Mouse (Mus musculus) myocyte (in vitro differentiated cells): ENCODE results near the gene Zbtb39. TPM values are rescaled to one million over a fixed set of nuclear protein-coding genes. Genes with fewer than 3 reads are reported as not detected.
"Not testable (repeated sequence)": the region's sequence is repeated elsewhere in the genome, so short reads cannot be mapped to it uniquely, and the experiment has no call there.

Experiments used
- H3K27me3 ChIP-seq: one replicate; pipeline ENCODE4 v1.6.1; 2011; ENCODE audit not compliant: control insufficient read depth, insufficient read depth, insufficient read length
- H3K36me3 ChIP-seq: one replicate; pipeline ENCODE4 v1.6.1; 2011; ENCODE audit not compliant: control insufficient read depth, insufficient read depth
- H3K4me2 ChIP-seq: one replicate; pipeline ENCODE4 v1.6.1; 2011; ENCODE audit warnings: low read depth, control low read depth
- H3K4me3 ChIP-seq: one replicate; pipeline ENCODE4 v1.5.1; 2011; ENCODE audit warnings: mild to moderate bottlenecking, control low read depth, moderate library complexity
- H3K79me2 ChIP-seq: one replicate; pipeline ENCODE4 v1.6.1; 2011; ENCODE audit not compliant: control insufficient read depth, insufficient read depth
- H3ac ChIP-seq: one replicate; pipeline ENCODE4 v1.6.1; 2011; ENCODE audit not compliant: control insufficient read depth, insufficient read length
- CEBPB ChIP-seq: IDR thresholded peaks from 2 replicates; pipeline ENCODE4 v1.6.1; 2011; ENCODE audit warnings: mild to moderate bottlenecking, moderate library complexity; ENCODE audit not compliant: poor library complexity, insufficient read depth, severe bottlenecking
- E2F4 ChIP-seq: IDR thresholded peaks from one replicate; pipeline ENCODE4 v1.6.1; 2011; ENCODE audit warnings: mild to moderate bottlenecking, control low read depth, moderate library complexity; ENCODE audit not compliant: insufficient read depth
- POLR2AphosphoS2 ChIP-seq: IDR thresholded peaks from one replicate; pipeline ENCODE4 v1.6.1; 2011; ENCODE audit warnings: low read depth, control low read depth; ENCODE audit not compliant: insufficient read length
- SRF ChIP-seq: IDR thresholded peaks from one replicate; pipeline ENCODE4 v1.6.1; 2011; ENCODE audit warnings: low read depth; ENCODE audit not compliant: control insufficient read depth, insufficient read length
- TCF12 ChIP-seq: IDR thresholded peaks from one replicate; pipeline ENCODE4 v1.6.1; 2011; ENCODE audit warnings: mild to moderate bottlenecking, control low read depth; ENCODE audit not compliant: poor library complexity, insufficient read depth, severe bottlenecking
- TCF3 ChIP-seq: IDR thresholded peaks from one replicate; pipeline ENCODE4 v1.6.1; 2011; ENCODE audit warnings: low read depth, control low read depth; ENCODE audit not compliant: insufficient read length
- polyA plus RNA-seq: library from polyadenylated mRNA; unstranded; fragments of >200 nt; fragmentation: generic; extraction: Trizol; gene quantifications from one replicate; pipeline ENCODE4 v1.2.1, GENCODE M21; 2012; ENCODE audit warnings: missing spikeins

The Zbtb39 gene
- polyA plus RNA-seq, 1 experiment = 3.2 TPM

- peaks cover 12% of the 10 kb centered on the region for H3K27me3 ChIP-seq
- H3K4me2 ChIP-seq = no peak overlapping the region
- TF ChIP-seq E2F4 = no peak
- TF ChIP-seq TCF3 = no peak
- no peak for TF ChIP-seq CEBPB
- no peaks in the 10 kb centered on the region for H3K36me3 ChIP-seq
- no peak overlapping the region for H3K4me3 ChIP-seq
- no peaks in the 10 kb centered on the region for H3K79me2 ChIP-seq
- no peak overlapping the region for H3ac ChIP-seq
Observed at GRCm38 (mm10) chr10:127766564-127766963, 27.2 kb downstream of the Zbtb39 start.

- Histone ChIP-seq H3ac (no peak within 1 kb of the TSS), H3K36me3 (no peaks in the 10 kb centered on the region), H3K4me2 (no peak within 1 kb of the TSS), H3K27me3 (peaks cover 7% of the 10 kb centered on the region), H3K4me3 (no peak within 1 kb of the TSS), H3K79me2 (no peaks in the 10 kb centered on the region)
- no peak for TF ChIP-seq SRF
- TF ChIP-seq TCF12 = no peak
- no peak for TF ChIP-seq POLR2AphosphoS2
Observed at GRCm38 (mm10) chr10:127776011-127776410, 36.7 kb downstream of the Zbtb39 start, which contains the start of gene Rdh9. TSS of gene Rdh9 (plus strand) at chr10:127776386.

- H3K36me3 ChIP-seq, H3K4me3 ChIP-seq, H3K79me2 ChIP-seq, H3ac ChIP-seq, H3K4me2 ChIP-seq, H3K27me3 ChIP-seq: not testable (repeated sequence)
Observed at GRCm38 (mm10) chr10:127782321-127782720, 43.0 kb downstream of the Zbtb39 start.

- H3K4me3 ChIP-seq, H3K4me2 ChIP-seq, H3K36me3 ChIP-seq, H3K27me3 ChIP-seq, H3ac ChIP-seq, H3K79me2 ChIP-seq: not testable (repeated sequence)
Observed at GRCm38 (mm10) chr10:127785411-127785810, 46.1 kb downstream of the Zbtb39 start.

Other genes with a start within 250 kb of the Zbtb39 start
- 125 TPM for gene Stac3, start 237.9 kb upstream of the Zbtb39 start, polyA plus RNA-seq
- 2.9 TPM for gene Ndufa4l2, start 224.6 kb upstream of the Zbtb39 start, polyA plus RNA-seq
- gene Shmt2, start 217.1 kb upstream of the Zbtb39 start, polyA plus RNA-seq = 535 TPM
- 3.9 TPM for gene Nxph4, start 205.0 kb upstream of the Zbtb39 start, polyA plus RNA-seq
- 244 TPM for gene Lrp1, start 118.4 kb upstream of the Zbtb39 start, polyA plus RNA-seq
- gene Stat6, start 96.6 kb upstream of the Zbtb39 start, polyA plus RNA-seq = 0.26 TPM
- gene Nemp1, start 72.6 kb upstream of the Zbtb39 start, polyA plus RNA-seq = 5.6 TPM
- 68.7 TPM for gene Nab2, start 71.0 kb upstream of the Zbtb39 start, polyA plus RNA-seq
- 0.35 TPM for gene Myo1a, start 34.4 kb upstream of the Zbtb39 start, polyA plus RNA-seq
- 0.18 TPM for gene Tac2, start 15.1 kb upstream of the Zbtb39 start, polyA plus RNA-seq
- gene Gpr182, start 12.2 kb downstream of the Zbtb39 start, polyA plus RNA-seq = 0.11 TPM
- 0.01 TPM for gene Rdh1, start 20.2 kb downstream of the Zbtb39 start, polyA plus RNA-seq
- 0.13 TPM for gene Rdh16f1, start 20.2 kb downstream of the Zbtb39 start, polyA plus RNA-seq
- 0.02 TPM for gene Rdh9, start 36.8 kb downstream of the Zbtb39 start, polyA plus RNA-seq
- gene Rdh16, start 61.6 kb downstream of the Zbtb39 start, polyA plus RNA-seq = not detected
- not detected for gene Rdh19, start 110.4 kb downstream of the Zbtb39 start, polyA plus RNA-seq
- 0.06 TPM for gene Rdh16f2, start 126.9 kb downstream of the Zbtb39 start, polyA plus RNA-seq
- gene Rdh7, start 149.3 kb downstream of the Zbtb39 start, polyA plus RNA-seq = not detected
- not detected for gene Sdr9c7, start 159.0 kb downstream of the Zbtb39 start, polyA plus RNA-seq